Mouse (Mus musculus): Measurements from ENCODE around the gene Ppfibp2.

The Ppfibp2 gene

GRCm38 (mm10) chr7:107594857-107595402, at the start of gene Ppfibp2:
Gene Ppfibp2, plus strand, starts transcription at chr7:107595207.
- DNase-seq: peak; percentile 97

DNA sequence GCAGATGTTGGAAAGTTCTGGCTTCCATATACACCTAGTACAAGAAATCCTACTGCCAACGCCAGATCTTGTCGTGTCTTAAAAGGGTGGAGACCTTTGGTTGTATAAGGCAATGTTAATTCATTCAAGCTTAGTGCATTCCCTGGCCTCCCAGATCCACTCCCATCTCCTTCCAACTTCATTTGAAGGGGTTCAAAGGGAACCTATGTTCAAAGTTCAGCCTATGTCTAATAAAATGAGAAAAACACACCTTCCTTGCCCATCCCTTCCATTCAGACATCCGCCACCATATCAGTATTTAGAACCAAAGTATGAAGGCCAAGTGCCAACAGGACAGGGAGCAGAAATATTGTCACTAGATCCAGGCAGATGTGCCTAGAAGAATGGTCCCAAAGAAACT, 47.1 kb upstream of the Ppfibp2 start:
- no peak for DNase-seq

- DNase-seq: no peak
Observed at GRCm38 (mm10) chr7:107553461-107553860, 41.5 kb upstream of the Ppfibp2 start.

DNA sequence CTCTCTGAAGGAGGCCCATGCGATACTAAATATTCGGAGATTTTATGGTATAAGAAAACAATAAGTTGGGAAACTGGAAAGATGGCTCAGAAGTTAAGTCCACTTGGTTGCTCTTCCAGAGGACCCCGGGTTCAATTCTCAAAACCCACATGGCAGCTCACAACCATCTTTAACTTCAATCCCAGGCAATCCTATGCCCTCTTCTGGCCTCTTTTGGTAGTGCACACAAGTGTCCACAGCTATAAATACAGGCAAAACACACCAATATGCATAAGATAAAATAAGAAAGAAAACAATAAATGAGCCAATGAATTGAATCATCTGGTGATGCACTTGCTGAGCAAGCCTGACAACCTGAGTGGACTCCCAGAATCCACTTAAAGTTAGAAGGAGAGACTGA, 39.1 kb upstream of the Ppfibp2 start:
- DNase-seq: peak; percentile 29

- peak; percentile 37 for DNase-seq
Observed at GRCm38 (mm10) chr7:107560675-107561074, 34.3 kb upstream of the Ppfibp2 start.

DNA sequence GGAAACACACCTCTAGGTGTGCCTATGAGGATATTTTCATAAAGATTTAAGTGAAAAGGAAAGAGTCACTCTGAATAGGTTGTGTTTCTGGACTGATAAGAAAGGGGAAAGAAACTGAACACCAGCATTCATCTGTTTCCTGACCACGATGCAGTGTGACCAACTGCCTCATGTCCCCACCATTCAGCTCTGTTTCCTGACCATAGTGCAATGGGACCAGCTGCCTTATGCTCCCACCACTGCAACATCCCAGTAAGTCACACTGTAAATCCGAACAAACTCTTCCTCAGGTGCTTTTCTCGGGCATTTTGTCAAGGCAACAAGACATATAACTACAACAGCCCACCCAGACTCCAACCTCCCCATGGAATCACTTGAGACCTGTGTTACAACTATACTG, 33.4 kb upstream of the Ppfibp2 start:
- DNase-seq: no peak

GRCm38 (mm10) chr7:107563727-107564126, 31.3 kb upstream of the Ppfibp2 start:
- DNase-seq: no peak

DNA sequence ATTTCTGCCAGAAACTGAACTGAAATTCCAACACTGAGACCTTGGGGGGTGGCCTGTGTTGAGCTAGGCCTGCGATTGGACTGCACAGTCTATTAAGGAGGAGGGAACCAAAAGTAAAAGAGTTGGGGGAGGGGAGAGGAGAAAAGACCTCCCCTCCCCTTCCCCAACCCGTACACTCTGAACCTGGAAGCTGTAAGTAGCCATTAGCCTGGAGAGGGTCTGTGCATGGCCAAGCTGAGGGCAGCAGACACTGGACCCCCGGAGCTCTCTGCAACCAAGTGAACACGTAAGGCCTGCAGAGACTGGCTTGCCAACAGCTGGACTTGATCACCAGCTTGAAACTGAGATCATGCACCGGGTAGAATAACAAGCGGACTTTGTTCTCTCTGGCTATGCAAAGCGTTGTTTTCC, 27.7 kb upstream of the Ppfibp2 start, which contains the start of gene Olfml1:
Gene Olfml1 (plus strand): TSS at position 186 of the 411 bp plus-strand sequence.
- peak; percentile 40 for DNase-seq

DNA sequence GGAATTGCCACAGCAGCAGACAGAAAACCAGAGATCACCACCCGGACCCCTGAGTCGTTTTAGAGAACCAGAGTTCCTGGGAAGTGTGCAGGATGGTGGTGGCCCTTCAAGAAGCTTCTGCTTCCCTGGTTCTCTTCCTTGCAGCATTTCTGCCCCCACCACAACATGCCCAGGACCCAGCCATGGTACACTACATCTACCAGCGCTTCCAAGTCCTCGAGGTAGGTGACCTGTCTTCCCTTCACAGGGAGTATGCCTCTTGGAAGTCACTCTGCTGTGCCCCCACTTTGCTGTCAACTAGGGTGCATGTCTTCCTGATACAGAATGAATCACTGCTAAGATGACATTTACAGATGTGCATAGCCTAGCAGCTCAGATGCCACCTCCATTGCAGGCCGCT, 27.3 kb upstream of the Ppfibp2 start:
- no peak for DNase-seq

DNA sequence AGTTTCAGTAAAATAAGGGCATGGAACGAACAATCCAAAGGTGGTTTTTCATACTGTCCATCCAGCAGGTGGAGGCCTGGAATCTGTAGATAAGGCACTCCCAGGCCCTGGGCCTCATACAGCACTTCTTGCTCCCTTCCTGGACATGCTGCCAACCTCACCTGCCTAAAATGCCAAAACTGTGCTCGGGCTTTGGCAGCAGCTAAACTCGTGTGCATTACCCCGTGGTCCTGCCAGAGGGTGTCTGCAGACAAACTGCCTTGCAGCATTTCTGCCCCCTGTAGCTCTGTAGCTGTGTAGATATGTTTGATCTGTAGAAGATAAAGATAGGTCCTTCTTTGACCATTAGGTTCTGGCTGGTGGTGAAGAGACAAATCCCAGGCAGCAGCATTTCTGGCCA, 26.0 kb upstream of the Ppfibp2 start:
- DNase-seq: peak; percentile 6

- DNase-seq: peak; percentile 17
Observed at GRCm38 (mm10) chr7:107573856-107574255, 21.2 kb upstream of the Ppfibp2 start.

DNA sequence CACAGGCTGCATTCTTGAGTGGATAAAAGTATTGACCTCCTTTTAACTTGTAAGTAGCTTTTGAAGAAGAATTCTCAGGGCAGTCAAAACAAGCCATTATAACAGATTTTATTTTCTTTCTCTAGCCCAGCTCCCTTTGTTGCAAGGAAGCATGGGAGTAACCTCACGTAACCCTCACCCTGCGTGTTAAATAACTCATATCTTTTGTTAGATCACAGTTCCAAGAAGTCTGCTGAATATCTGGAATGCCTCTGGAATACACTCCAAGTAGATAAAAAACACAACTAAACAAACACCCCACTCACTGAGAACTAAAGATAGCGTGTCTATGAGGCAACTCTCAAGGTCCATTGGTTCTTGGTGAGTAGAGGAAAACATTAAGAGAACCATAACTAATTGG, 20.7 kb upstream of the Ppfibp2 start:
- DNase-seq: peak; percentile 10

DNA sequence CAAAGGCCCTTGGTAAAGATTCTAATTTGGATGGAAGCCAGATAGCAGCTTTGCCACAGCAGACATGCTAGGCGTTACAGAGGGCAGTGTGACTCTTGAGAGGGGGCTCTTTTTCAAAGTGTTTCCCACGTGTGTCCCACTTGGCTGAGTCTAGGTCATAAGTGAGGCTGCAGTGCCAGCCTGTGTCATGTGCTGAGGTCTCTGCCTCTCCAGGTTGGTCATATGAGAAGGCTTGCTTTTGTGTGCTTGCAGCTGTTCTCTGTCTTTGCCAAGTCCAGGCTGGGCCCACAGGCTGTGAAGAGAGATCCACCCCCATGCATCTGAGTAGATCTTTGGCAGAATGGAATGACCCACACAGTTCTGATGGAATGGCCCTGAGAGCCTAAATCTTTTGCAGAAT, 2.4 kb upstream of the Ppfibp2 start:
- peak; percentile 14 for DNase-seq

GRCm38 (mm10) chr7:107593904-107594303, 1.1 kb upstream of the Ppfibp2 start:
- peak; percentile 51 for DNase-seq

DNA sequence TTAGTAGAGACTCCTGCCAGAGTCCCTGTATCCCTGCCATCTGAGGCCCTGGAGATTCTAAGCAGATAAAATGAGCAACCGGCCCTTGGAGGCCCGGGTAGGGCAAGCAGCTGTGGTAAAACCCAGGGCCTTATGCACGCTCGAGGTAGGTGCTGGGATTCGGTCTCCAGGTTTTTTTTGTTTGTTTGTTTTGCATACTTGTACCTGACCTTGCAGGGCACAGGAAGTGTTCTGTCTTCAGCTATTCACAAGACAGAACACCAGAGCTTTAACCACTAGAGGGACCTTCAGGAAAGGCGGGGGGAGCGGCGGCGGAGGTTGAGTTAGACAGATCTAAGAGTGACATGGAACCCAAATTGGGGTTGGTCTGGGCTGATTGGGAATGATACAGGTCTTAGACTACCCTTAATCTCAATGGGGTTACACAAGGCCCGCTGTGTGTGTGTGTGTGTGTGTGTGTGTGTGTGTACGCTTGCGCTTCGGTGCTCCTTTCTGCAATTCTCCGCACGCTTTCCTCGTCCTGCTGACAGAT, 616 bp upstream of the Ppfibp2 start:
- DNase-seq: peak; percentile 77

DNA sequence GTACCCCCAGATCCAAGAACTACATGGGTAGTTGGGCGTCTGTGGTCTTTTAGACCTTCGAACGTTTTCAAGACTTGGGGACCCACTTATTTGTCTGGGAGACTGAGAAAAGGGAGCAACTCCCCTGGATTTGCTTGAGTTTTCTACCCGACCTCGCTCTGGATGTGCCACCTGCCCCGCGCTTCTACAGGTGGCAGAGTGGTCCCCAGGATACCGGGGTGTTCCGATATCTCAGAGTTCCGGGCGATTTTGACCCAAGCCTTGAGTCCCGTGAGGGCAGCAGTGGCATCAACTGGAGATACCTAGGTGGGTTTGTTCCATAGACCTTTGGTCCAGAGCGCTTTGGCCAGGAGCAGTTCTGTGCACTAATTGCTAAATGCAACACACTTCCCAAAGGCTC, 419 bp downstream of the Ppfibp2 start:
- no peak for DNase-seq

DNA sequence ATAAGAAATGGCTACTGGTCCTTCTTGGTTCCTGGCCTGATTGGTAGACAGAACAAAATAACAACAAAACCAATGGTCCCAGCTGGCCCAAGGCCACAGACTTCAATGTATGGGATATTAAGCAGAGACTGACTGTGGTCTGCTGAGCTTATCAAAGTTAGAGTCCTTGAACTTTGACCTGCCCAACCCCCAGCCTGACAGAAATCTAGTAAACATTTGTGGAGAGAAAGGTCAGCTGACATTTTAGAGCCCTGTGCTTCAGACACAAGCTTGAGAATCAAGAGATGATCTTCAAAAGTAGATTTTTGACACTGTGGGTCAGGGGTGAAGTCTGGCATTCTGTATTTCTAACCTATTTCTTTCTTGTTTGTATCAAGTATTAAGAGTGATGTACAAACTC, 1.7 kb downstream of the Ppfibp2 start:
- DNase-seq: no peak

GRCm38 (mm10) chr7:107597956-107598355, 2.9 kb downstream of the Ppfibp2 start:
- DNase-seq: no peak

GRCm38 (mm10) chr7:107600651-107601050, 5.6 kb downstream of the Ppfibp2 start:
- DNase-seq: no peak

DNA sequence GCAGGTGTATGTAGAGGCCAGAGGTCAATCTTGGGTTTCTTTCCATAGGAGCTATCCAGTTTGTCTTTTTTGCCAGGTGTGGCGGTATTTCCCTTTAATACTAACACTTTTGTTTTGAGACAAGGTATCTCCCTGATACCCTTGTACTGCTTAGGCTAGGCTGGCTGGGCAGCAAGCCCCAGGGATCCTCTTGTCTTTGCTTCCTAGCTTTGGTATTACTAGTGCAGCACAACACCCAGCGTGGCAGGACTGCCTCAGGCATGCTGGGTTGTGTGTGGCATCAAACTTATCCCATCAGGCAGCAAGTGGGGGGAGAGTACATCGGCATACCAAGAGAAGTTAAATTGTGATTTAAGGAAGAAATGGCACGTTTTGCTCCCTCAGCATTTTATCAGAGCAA, 7.5 kb downstream of the Ppfibp2 start:
- no peak for DNase-seq

- DNase-seq: no peak
Observed at GRCm38 (mm10) chr7:107602913-107603312, 7.9 kb downstream of the Ppfibp2 start.

- DNase-seq: no peak
Observed at GRCm38 (mm10) chr7:107607766-107608165, 12.8 kb downstream of the Ppfibp2 start.

- DNase-seq: no peak
Observed at GRCm38 (mm10) chr7:107609622-107610255, 14.7 kb downstream of the Ppfibp2 start.

- no peak for DNase-seq
Observed at GRCm38 (mm10) chr7:107610880-107611279, 15.9 kb downstream of the Ppfibp2 start.
